Mouse (Mus musculus): ENCODE results near the gene Syt3. TPM values are rescaled to one million over a fixed set of nuclear protein-coding genes. Genes with fewer than 3 reads are reported as not detected.

The Syt3 gene
- polyA plus RNA-seq, 1 experiment from 2014 or later, result 1.5 TPM

GRCm38 (mm10) chr7:44428171-44428950 is 44.5 kb downstream of the Syt3 start:
- Histone ChIP-seq H3K27ac (ENCODE audit: low read length) (no peak overlapping the region), H3K27me3 (ENCODE audit: control insufficient read depth, insufficient read depth, low read length) (peaks cover 38% of the 10 kb centered on the region), H3K4me1 (ENCODE audit: control insufficient read depth, insufficient read depth, low read length) (no peaks in the 10 kb centered on the region; the same call in 1 of the 2 replicates), H3K4me3 (replicated peaks; ENCODE audit: low read length) (peak overlapping the region; percentile 52), H3K36me3 (ENCODE audit: control insufficient read depth, insufficient read depth, low read length) (no peaks in the 10 kb centered on the region), H3K9ac (ENCODE audit: low read length) (peak overlapping the region; percentile 63), H3K4me2 (ENCODE audit: low read depth, low read length) (peak overlapping the region; percentile 68), H3K9me3 (replicated peaks; ENCODE audit: control insufficient read depth, low read length) (no peaks in the 10 kb centered on the region)
- ATAC-seq (ENCODE audit: insufficient read depth, low FRiP score), result peak; percentile 11; the same call in 1 of the 2 replicates
- 1% methylated on average over 16 of the region's 38 CpGs for WGBS

GRCm38 (mm10) chr7:44428968-44429521 is 45.1 kb downstream of the Syt3 start, which contains the start of gene Lrrc4b:
Gene Lrrc4b, plus strand, starts transcription at chr7:44429018.
- under 1% methylated on average over 58 of the region's 69 CpGs for WGBS
- ATAC-seq (ENCODE audit: insufficient read depth, low FRiP score), result peak; percentile 11; the same call in 1 of the 2 replicates
- Histone ChIP-seq H3K9me3 (replicated peaks; ENCODE audit: control insufficient read depth, low read length) (no peaks in the 10 kb centered on the region), H3K4me3 (replicated peaks; ENCODE audit: low read length) (peak within 1 kb of the TSS; percentile 52), H3K4me1 (ENCODE audit: control insufficient read depth, insufficient read depth, low read length) (no peaks in the 10 kb centered on the region; the same call in 1 of the 2 replicates), H3K9ac (ENCODE audit: low read length) (peak within 1 kb of the TSS; percentile 63), H3K27ac (ENCODE audit: low read length) (no peak within 1 kb of the TSS), H3K36me3 (ENCODE audit: control insufficient read depth, insufficient read depth, low read length) (no peaks in the 10 kb centered on the region), H3K27me3 (ENCODE audit: control insufficient read depth, insufficient read depth, low read length) (peaks cover 38% of the 10 kb centered on the region), H3K4me2 (ENCODE audit: low read depth, low read length) (peak within 1 kb of the TSS; percentile 68)

GRCm38 (mm10) chr7:44429534-44430488 is 45.9 kb downstream of the Syt3 start:
- H3K9ac ChIP-seq (ENCODE audit: low read length), result no peak overlapping the region; the same call in 1 of the 2 replicates
- peak overlapping the region; percentile 52 for H3K4me3 ChIP-seq (replicated peaks; ENCODE audit: low read length)
- WGBS, result 2% methylated on average over 31 of the region's 32 CpGs
- H3K27ac ChIP-seq (ENCODE audit: low read length), result no peak overlapping the region
- H3K9me3 ChIP-seq (replicated peaks; ENCODE audit: control insufficient read depth, low read length), result no peaks in the 10 kb centered on the region
- H3K4me1 ChIP-seq (ENCODE audit: control insufficient read depth, insufficient read depth, low read length), result no peaks in the 10 kb centered on the region; the same call in 1 of the 2 replicates
- no peak for ATAC-seq (ENCODE audit: insufficient read depth, low FRiP score)
- H3K36me3 ChIP-seq (ENCODE audit: control insufficient read depth, insufficient read depth, low read length), result no peaks in the 10 kb centered on the region
- H3K27me3 ChIP-seq (ENCODE audit: control insufficient read depth, insufficient read depth, low read length), result peaks cover 38% of the 10 kb centered on the region
- H3K4me2 ChIP-seq (ENCODE audit: low read depth, low read length), result peak overlapping the region; percentile 68

- peaks cover 37% of the 10 kb centered on the region for H3K27me3 ChIP-seq (ENCODE audit: control insufficient read depth, insufficient read depth, low read length)
- no peak overlapping the region for H3K4me2 ChIP-seq (ENCODE audit: low read depth, low read length)
- H3K9ac ChIP-seq (ENCODE audit: low read length), result no peak overlapping the region
- no peak overlapping the region for H3K27ac ChIP-seq (ENCODE audit: low read length)
- no peaks in the 10 kb centered on the region for H3K9me3 ChIP-seq (replicated peaks; ENCODE audit: control insufficient read depth, low read length)
- 60% methylated on average over 6 of the region's 6 CpGs for WGBS
- no peaks in the 10 kb centered on the region for H3K36me3 ChIP-seq (ENCODE audit: control insufficient read depth, insufficient read depth, low read length)
- no peak overlapping the region for H3K4me3 ChIP-seq (replicated peaks; ENCODE audit: low read length)
- no peak for ATAC-seq (ENCODE audit: insufficient read depth, low FRiP score)
- H3K4me1 ChIP-seq (ENCODE audit: control insufficient read depth, insufficient read depth, low read length), result no peaks in the 10 kb centered on the region; the same call in 1 of the 2 replicates
Measured at GRCm38 (mm10) chr7:44432550-44432949, 48.6 kb downstream of the Syt3 start.

- no peaks in the 10 kb centered on the region for H3K9me3 ChIP-seq (replicated peaks; ENCODE audit: control insufficient read depth, low read length)
- no peak overlapping the region for H3K27ac ChIP-seq (ENCODE audit: low read length)
- WGBS, result 3% methylated on average over 7 of the region's 7 CpGs
- H3K4me1 ChIP-seq (ENCODE audit: control insufficient read depth, insufficient read depth, low read length), result no peaks in the 10 kb centered on the region
- no peaks in the 10 kb centered on the region for H3K36me3 ChIP-seq (ENCODE audit: control insufficient read depth, insufficient read depth, low read length)
- no peak overlapping the region for H3K4me3 ChIP-seq (replicated peaks; ENCODE audit: low read length)
- peak; percentile 38; the same call in 1 of the 2 replicates for ATAC-seq (ENCODE audit: insufficient read depth, low FRiP score)
- peaks cover 33% of the 10 kb centered on the region for H3K27me3 ChIP-seq (ENCODE audit: control insufficient read depth, insufficient read depth, low read length)
- no peak overlapping the region for H3K4me2 ChIP-seq (ENCODE audit: low read depth, low read length)
- H3K9ac ChIP-seq (ENCODE audit: low read length), result no peak overlapping the region
Measured at GRCm38 (mm10) chr7:44433371-44433770, 49.5 kb downstream of the Syt3 start.

GRCm38 (mm10) chr7:44434089-44434488 is 50.2 kb downstream of the Syt3 start:
- H3K4me1 ChIP-seq (ENCODE audit: control insufficient read depth, insufficient read depth, low read length), result no peaks in the 10 kb centered on the region
- no peaks in the 10 kb centered on the region for H3K36me3 ChIP-seq (ENCODE audit: control insufficient read depth, insufficient read depth, low read length)
- peaks cover 29% of the 10 kb centered on the region for H3K27me3 ChIP-seq (ENCODE audit: control insufficient read depth, insufficient read depth, low read length)
- ATAC-seq (ENCODE audit: insufficient read depth, low FRiP score), result no peak
- H3K9ac ChIP-seq (ENCODE audit: low read length), result no peak overlapping the region
- H3K4me2 ChIP-seq (ENCODE audit: low read depth, low read length), result no peak overlapping the region
- no peaks in the 10 kb centered on the region for H3K9me3 ChIP-seq (replicated peaks; ENCODE audit: control insufficient read depth, low read length)
- H3K27ac ChIP-seq (ENCODE audit: low read length), result no peak overlapping the region
- WGBS, result 61% methylated on average over 9 of the region's 9 CpGs
- no peak overlapping the region for H3K4me3 ChIP-seq (replicated peaks; ENCODE audit: low read length)

GRCm38 (mm10) chr7:44435796-44436195 is 51.9 kb downstream of the Syt3 start:
- WGBS, result 66% methylated on average over 5 of the region's 5 CpGs
- Histone ChIP-seq H3K4me1 (ENCODE audit: control insufficient read depth, insufficient read depth, low read length) (no peaks in the 10 kb centered on the region), H3K27ac (ENCODE audit: low read length) (no peak overlapping the region), H3K4me2 (ENCODE audit: low read depth, low read length) (no peak overlapping the region), H3K4me3 (replicated peaks; ENCODE audit: low read length) (no peak overlapping the region), H3K36me3 (ENCODE audit: control insufficient read depth, insufficient read depth, low read length) (no peaks in the 10 kb centered on the region), H3K27me3 (ENCODE audit: control insufficient read depth, insufficient read depth, low read length) (peaks cover 27% of the 10 kb centered on the region), H3K9ac (ENCODE audit: low read length) (no peak overlapping the region), H3K9me3 (replicated peaks; ENCODE audit: control insufficient read depth, low read length) (no peaks in the 10 kb centered on the region)
- ATAC-seq (ENCODE audit: insufficient read depth, low FRiP score), result no peak

- no peaks in the 10 kb centered on the region for H3K36me3 ChIP-seq (ENCODE audit: control insufficient read depth, insufficient read depth, low read length)
- H3K27ac ChIP-seq (ENCODE audit: low read length), result no peak overlapping the region
- H3K9me3 ChIP-seq (replicated peaks; ENCODE audit: control insufficient read depth, low read length), result no peaks in the 10 kb centered on the region
- no peak overlapping the region for H3K9ac ChIP-seq (ENCODE audit: low read length)
- no peaks in the 10 kb centered on the region for H3K4me1 ChIP-seq (ENCODE audit: control insufficient read depth, insufficient read depth, low read length)
- H3K4me2 ChIP-seq (ENCODE audit: low read depth, low read length), result no peak overlapping the region
- ATAC-seq (ENCODE audit: insufficient read depth, low FRiP score), result no peak
- H3K27me3 ChIP-seq (ENCODE audit: control insufficient read depth, insufficient read depth, low read length), result peaks cover 27% of the 10 kb centered on the region
- H3K4me3 ChIP-seq (replicated peaks; ENCODE audit: low read length), result no peak overlapping the region
- WGBS, result 11% methylated on average over 1 of the region's 1 CpGs
Measured at GRCm38 (mm10) chr7:44436267-44436666, 52.4 kb downstream of the Syt3 start.
